Mouse (Mus musculus): ENCODE data around the gene Lmna. TPM values are rescaled to one million over a fixed set of nuclear protein-coding genes. Genes with fewer than 3 reads are reported as not detected.

Gene Lmna
- polyA plus RNA-seq, 1 experiment from 2014 or later: 121 TPM

DNA sequence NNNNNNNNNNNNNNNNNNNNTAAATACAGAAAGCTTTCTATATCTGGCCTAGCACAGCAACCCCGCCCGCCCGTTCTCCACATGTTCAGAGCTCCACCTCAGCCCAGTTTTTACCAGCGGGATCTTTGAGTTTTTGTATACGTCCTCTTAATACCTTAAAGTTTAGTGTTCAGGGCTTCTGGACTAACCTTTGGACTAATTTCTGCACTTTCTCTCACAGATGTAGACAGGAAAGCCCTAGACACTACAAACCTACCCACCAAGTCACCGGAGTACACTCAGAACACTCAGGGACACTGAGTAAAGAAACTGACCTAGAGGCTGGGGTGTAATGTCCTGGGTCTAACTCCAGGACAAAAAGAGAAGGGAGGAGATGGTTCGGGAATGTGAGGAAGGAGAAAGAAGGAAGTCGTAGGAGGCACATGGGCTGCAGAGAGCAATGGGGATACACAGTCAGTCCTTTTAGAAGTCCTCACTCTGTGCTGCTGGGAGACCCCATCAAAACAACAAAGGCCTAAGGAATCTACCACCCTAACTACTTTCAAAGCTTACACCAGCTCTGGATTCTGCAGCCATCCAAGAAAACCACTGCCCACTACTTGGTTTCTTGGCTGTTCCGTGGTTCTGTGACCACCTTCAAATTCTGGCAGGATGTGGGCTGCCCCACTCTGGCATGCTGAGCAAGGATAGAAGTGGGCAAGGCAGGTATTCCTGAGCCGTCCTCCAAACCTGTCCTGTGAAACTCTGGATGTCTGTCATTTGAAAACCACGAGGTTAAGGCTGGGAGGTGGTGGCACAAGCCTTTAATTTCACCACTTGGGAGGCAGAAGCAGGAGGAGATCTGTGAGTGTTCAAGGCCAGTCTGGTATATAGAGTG, 15.8 kb downstream of the Lmna start:
- Histone ChIP-seq H3K4me3 (peak overlapping the region; percentile 48; the same call in 1 of the 2 replicates), H3K9me3 (no peaks in the 10 kb centered on the region), H3K4me1 (peaks cover 54% of the 10 kb centered on the region), H3K27me3 (no peaks in the 10 kb centered on the region), H3K4me2 (peak overlapping the region; percentile 93), H3K36me3 (0 out of 2 replicates have a peak, but pooled peaks cover 2% of the 10 kb centered on the region), H3K9ac (0 out of 2 replicates have a peak overlapping the region, but pooled peaks have one; percentile 54), H3K27ac (peak overlapping the region; percentile 94)
- no peak for ATAC-seq (ENCODE audit: borderline replicate concordance, extremely low read depth, low FRiP score, low TSS enrichment)
- WGBS: 68% methylated on average over 11 of the region's 11 CpGs

DNA sequence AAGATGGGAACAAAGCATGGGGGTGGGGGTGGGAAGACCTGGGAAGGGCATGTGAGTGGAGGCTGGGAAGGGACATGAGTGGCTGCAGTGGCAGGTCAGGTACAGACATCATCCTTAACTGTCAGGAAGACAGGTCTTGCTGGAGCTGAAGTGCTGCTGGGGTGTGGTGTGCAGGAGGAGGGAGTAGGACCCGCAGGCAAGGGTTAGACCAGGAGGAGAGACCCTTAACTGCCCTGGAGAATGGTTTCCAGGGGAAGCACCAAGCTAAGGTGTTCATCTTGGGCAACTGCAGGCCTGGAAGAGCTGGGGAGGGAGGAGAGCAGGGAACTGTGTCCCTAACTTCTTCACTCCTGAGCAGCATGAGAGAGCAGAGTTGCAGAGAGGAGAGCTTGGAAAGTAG, 22.4 kb downstream of the Lmna start:
- no peak overlapping the region for H3K9ac ChIP-seq
- no peaks in the 10 kb centered on the region for H3K9me3 ChIP-seq
- no peak overlapping the region for H3K4me3 ChIP-seq
- peaks cover 41% of the 10 kb centered on the region for H3K27me3 ChIP-seq
- H3K4me1 ChIP-seq: peaks cover 37% of the 10 kb centered on the region
- no peak for ATAC-seq (ENCODE audit: borderline replicate concordance, extremely low read depth, low FRiP score, low TSS enrichment)
- peaks cover 30% of the 10 kb centered on the region for H3K36me3 ChIP-seq
- WGBS: 75% methylated on average over 1 of the region's 1 CpGs
- H3K27ac ChIP-seq: no peak overlapping the region
- H3K4me2 ChIP-seq: no peak overlapping the region

- H3K36me3 ChIP-seq: peaks cover 33% of the 10 kb centered on the region
- no peak overlapping the region for H3K9ac ChIP-seq
- no peak overlapping the region for H3K27ac ChIP-seq
- peaks cover 35% of the 10 kb centered on the region for H3K4me1 ChIP-seq
- H3K9me3 ChIP-seq: no peaks in the 10 kb centered on the region
- H3K27me3 ChIP-seq: peaks cover 41% of the 10 kb centered on the region
- WGBS: 72% methylated on average over 4 of the region's 4 CpGs
- no peak overlapping the region for H3K4me3 ChIP-seq
- no peak for ATAC-seq (ENCODE audit: borderline replicate concordance, extremely low read depth, low FRiP score, low TSS enrichment)
- H3K4me2 ChIP-seq: no peak overlapping the region
These were observed 22.9 kb downstream of the Lmna start for GRCm38 (mm10) chr3:88486887-88487286.

DNA sequence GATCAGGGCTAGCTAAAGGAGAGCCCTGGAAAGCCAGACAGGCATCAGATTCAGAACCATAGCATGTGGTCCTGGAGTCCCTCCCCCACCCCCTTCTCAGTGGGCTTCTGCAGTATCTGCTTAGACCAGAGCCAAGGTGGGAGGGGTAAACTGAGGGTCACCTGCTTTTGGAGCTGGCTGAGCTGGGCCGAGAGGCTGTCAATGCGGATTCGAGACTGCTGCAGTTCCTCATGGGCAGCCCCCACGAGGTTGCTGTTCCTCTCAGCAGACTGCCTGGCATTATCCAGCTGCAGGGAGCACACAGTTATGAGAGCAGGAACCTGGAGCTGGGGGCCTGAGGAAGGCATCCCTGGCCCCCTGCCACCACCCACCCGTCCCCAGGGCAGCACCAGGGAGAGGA, 23.7 kb downstream of the Lmna start:
- no peak overlapping the region for H3K4me3 ChIP-seq
- WGBS: 70% methylated on average over 5 of the region's 5 CpGs
- no peaks in the 10 kb centered on the region for H3K9me3 ChIP-seq
- H3K27ac ChIP-seq: no peak overlapping the region
- H3K27me3 ChIP-seq: peaks cover 41% of the 10 kb centered on the region
- no peak for ATAC-seq (ENCODE audit: borderline replicate concordance, extremely low read depth, low FRiP score, low TSS enrichment)
- H3K36me3 ChIP-seq: peaks cover 33% of the 10 kb centered on the region
- peaks cover 32% of the 10 kb centered on the region for H3K4me1 ChIP-seq
- H3K9ac ChIP-seq: no peak overlapping the region
- H3K4me2 ChIP-seq: no peak overlapping the region

- Histone ChIP-seq H3K9ac (no peak overlapping the region), H3K36me3 (peaks cover 33% of the 10 kb centered on the region), H3K27ac (no peak overlapping the region), H3K27me3 (peaks cover 41% of the 10 kb centered on the region), H3K9me3 (no peaks in the 10 kb centered on the region), H3K4me1 (peaks cover 21% of the 10 kb centered on the region), H3K4me2 (peak overlapping the region; percentile 48), H3K4me3 (peak overlapping the region; percentile 15)
- WGBS: 13% methylated on average over 39 of the region's 39 CpGs
- no peak; the same call in 1 of the 2 replicates for ATAC-seq (ENCODE audit: borderline replicate concordance, extremely low read depth, low FRiP score, low TSS enrichment)
These were observed 25.0 kb downstream of the Lmna start for GRCm38 (mm10) chr3:88484597-88485316.

GRCm38 (mm10) chr3:88483621-88484020, 26.1 kb downstream of the Lmna start:
- Histone ChIP-seq H3K4me3 (no peak overlapping the region), H3K27ac (no peak overlapping the region), H3K36me3 (peaks cover 33% of the 10 kb centered on the region), H3K9ac (no peak overlapping the region), H3K27me3 (peaks cover 41% of the 10 kb centered on the region), H3K4me1 (peaks cover 10% of the 10 kb centered on the region), H3K4me2 (no peak overlapping the region), H3K9me3 (no peaks in the 10 kb centered on the region)
- 6% methylated on average over 5 of the region's 5 CpGs for WGBS
- ATAC-seq (ENCODE audit: borderline replicate concordance, extremely low read depth, low FRiP score, low TSS enrichment): no peak

DNA sequence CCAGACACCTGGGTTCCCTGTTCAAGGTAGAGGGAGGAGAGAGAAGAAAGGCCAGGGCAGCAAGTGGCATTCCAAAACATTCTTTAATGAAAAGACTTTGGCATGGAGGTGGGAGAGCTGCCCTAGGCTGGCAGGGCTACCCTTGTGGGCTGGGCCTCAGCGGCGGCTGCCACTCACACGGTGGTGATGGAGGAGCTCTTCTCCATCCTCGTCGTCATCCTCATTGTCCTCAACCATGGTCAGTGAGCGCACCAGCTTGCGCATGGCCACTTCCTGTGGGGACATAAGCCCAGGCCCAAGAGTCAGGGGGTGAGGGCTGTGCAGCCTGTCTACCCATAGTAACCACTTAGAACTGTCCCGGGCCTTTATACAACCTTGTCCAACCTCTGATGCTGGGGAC, 26.6 kb downstream of the Lmna start:
- Histone ChIP-seq H3K9ac (no peak overlapping the region), H3K4me2 (no peak overlapping the region), H3K27me3 (peaks cover 41% of the 10 kb centered on the region), H3K36me3 (peaks cover 33% of the 10 kb centered on the region), H3K27ac (no peak overlapping the region), H3K4me1 (peaks cover 6% of the 10 kb centered on the region; the same call in 1 of the 2 replicates), H3K4me3 (no peak overlapping the region), H3K9me3 (no peaks in the 10 kb centered on the region)
- no peak for ATAC-seq (ENCODE audit: borderline replicate concordance, extremely low read depth, low FRiP score, low TSS enrichment)
- 68% methylated on average over 8 of the region's 8 CpGs for WGBS

DNA sequence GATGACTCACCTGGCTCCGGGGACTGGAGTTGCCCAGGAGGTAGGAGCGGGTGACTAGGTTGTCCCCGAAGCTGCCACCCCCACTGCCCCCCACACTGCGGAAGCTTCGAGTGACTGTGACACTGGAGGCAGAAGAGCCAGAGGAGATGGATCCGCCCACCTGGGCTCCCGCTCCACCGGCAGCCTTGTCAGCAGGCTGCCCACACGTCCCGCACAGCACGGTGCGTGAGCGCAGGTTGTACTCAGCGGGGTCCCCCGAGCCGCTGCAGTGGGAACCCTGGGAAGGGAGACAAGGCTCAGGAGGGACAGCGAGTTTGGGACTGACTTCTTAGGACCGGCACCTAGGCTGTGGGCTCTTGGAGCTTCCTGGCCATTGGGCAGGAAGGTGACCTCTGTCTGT, 27.4 kb downstream of the Lmna start:
- Histone ChIP-seq H3K36me3 (peaks cover 30% of the 10 kb centered on the region), H3K4me2 (no peak overlapping the region), H3K4me3 (no peak overlapping the region), H3K27me3 (peaks cover 41% of the 10 kb centered on the region), H3K9ac (0 out of 2 replicates have a peak overlapping the region, but pooled peaks have one; percentile 6), H3K9me3 (no peaks in the 10 kb centered on the region), H3K4me1 (peaks cover 6% of the 10 kb centered on the region; the same call in 1 of the 2 replicates), H3K27ac (no peak overlapping the region)
- no peak for ATAC-seq (ENCODE audit: borderline replicate concordance, extremely low read depth, low FRiP score, low TSS enrichment)
- WGBS: 31% methylated on average over 18 of the region's 18 CpGs

- peak overlapping the region; percentile 6; the same call in 1 of the 2 replicates for H3K9ac ChIP-seq
- H3K27ac ChIP-seq: no peak overlapping the region
- no peaks in the 10 kb centered on the region for H3K9me3 ChIP-seq
- ATAC-seq (ENCODE audit: borderline replicate concordance, extremely low read depth, low FRiP score, low TSS enrichment): no peak
- WGBS: 48% methylated on average over 8 of the region's 8 CpGs
- H3K4me3 ChIP-seq: no peak overlapping the region
- peaks cover 23% of the 10 kb centered on the region for H3K36me3 ChIP-seq
- no peak overlapping the region for H3K4me2 ChIP-seq
- peaks cover 6% of the 10 kb centered on the region; the same call in 1 of the 2 replicates for H3K4me1 ChIP-seq
- peaks cover 32% of the 10 kb centered on the region for H3K27me3 ChIP-seq
These were observed 28.2 kb downstream of the Lmna start for GRCm38 (mm10) chr3:88481372-88482040.

DNA sequence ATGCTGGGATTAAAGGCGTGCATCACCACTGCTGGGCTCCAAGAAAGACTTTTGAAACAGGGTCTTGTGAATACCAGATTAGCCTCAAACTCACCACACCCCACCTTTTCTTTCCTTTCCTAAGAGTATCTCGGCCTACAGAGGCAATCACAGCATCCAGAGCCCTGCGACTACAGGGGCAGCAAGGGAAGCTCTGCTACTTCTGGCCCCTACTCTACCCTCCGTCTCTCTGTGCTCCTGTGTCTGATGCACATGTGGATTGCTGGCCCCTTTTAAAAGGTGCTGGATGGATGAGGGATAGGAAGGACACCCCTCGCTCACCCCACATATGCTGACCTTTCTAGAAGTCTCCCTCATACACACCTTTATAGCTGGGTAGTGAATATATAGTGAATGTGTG, 29.1 kb downstream of the Lmna start:
- no peak for ATAC-seq (ENCODE audit: borderline replicate concordance, extremely low read depth, low FRiP score, low TSS enrichment)
- Histone ChIP-seq H3K9me3 (no peaks in the 10 kb centered on the region), H3K27ac (no peak overlapping the region), H3K4me1 (peaks cover 6% of the 10 kb centered on the region; the same call in 1 of the 2 replicates), H3K9ac (no peak overlapping the region), H3K4me3 (no peak overlapping the region), H3K4me2 (no peak overlapping the region), H3K27me3 (peaks cover 24% of the 10 kb centered on the region), H3K36me3 (peaks cover 16% of the 10 kb centered on the region)
- WGBS: 89% methylated on average over 5 of the region's 5 CpGs

DNA sequence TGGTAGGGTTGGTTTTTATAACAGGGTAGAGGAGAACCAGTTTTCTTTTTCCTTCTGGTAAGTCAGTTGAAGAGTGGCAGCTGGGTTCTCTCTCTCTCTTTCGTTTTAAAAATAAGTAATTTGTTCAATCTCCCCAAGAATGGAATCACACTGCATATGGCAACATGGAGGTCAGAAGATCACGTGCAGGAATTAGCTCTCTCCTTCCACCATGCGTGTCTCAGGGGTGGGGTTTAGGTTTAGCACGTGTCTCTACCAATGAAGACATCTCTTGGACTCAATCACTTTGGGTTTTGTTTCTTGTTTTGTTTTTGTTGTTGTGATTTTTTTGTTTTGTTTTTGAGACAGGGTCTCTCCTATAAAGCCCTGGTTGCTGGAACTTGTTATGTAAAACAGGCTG, 29.9 kb downstream of the Lmna start:
- Histone ChIP-seq H3K4me3 (no peak overlapping the region), H3K4me2 (no peak overlapping the region), H3K9ac (no peak overlapping the region), H3K27ac (no peak overlapping the region), H3K27me3 (peaks cover 17% of the 10 kb centered on the region), H3K9me3 (no peaks in the 10 kb centered on the region), H3K4me1 (peaks cover 4% of the 10 kb centered on the region; the same call in 1 of the 2 replicates), H3K36me3 (peaks cover 13% of the 10 kb centered on the region)
- ATAC-seq (ENCODE audit: borderline replicate concordance, extremely low read depth, low FRiP score, low TSS enrichment): no peak
- WGBS: 75% methylated on average over 4 of the region's 4 CpGs

Data from lung, embryonic 15.5 days (tissue).